Mouse (Mus musculus) spleen, adult 2 months (tissue): ENCODE measurements around the gene Spin1. TPM values are rescaled to one million over a fixed set of nuclear protein-coding genes. Genes with fewer than 3 reads are reported as not detected.
"Not testable (repeated sequence)": the region's sequence is repeated elsewhere in the genome, so short reads cannot be mapped to it uniquely, and the experiment has no call there.

Experiments used
- DNase-seq, 2 experiments: peaks; one replicate each; pipeline versions ENCODE4 v3.0.0 to v3.0.0-alpha.2; 2012 to 2021; ENCODE audit warnings: low spot score in 2 of 2, low read depth in 1 of 2
- H3K27ac ChIP-seq: fragments of 200-500 bp; 2 replicates; pipeline ENCODE4 v1.5.1; 2012; ENCODE audit warnings: low read length, inconsistent platforms; ENCODE audit not compliant: insufficient read depth
- H3K27me3 ChIP-seq: fragments of 200-500 bp; 2 replicates; pipeline ENCODE4 v1.6.1; 2012; ENCODE audit warnings: mild to moderate bottlenecking, moderate library complexity, low read length, inconsistent platforms; ENCODE audit not compliant: control insufficient read depth, insufficient read depth
- H3K36me3 ChIP-seq: fragments of 200-500 bp; 2 replicates; pipeline ENCODE4 v1.6.1; 2012; ENCODE audit warnings: mild to moderate bottlenecking, low read length, inconsistent platforms; ENCODE audit not compliant: control insufficient read depth, insufficient read depth
- H3K4me1 ChIP-seq: fragments of 200-500 bp; 2 replicates; pipeline ENCODE4 v1.6.1; 2011; ENCODE audit warnings: inconsistent platforms; ENCODE audit not compliant: control insufficient read depth, insufficient read depth, insufficient read length
- H3K4me3 ChIP-seq: fragments of 200-500 bp; 2 replicates; pipeline ENCODE4 v1.5.1; 2011; ENCODE audit warnings: mild to moderate bottlenecking, inconsistent platforms; ENCODE audit not compliant: insufficient read depth, insufficient read length; ENCODE audit errors: extremely low read depth
- CTCF ChIP-seq: fragments of 200-500 bp; IDR thresholded peaks from 2 replicates; pipeline ENCODE4 v1.5.1; 2011; ENCODE audit warnings: mild to moderate bottlenecking, inconsistent platforms; ENCODE audit not compliant: insufficient read depth, insufficient read length, insufficient replicate concordance; ENCODE audit errors: extremely low read depth
- POLR2A ChIP-seq: fragments of 200-500 bp; IDR thresholded peaks from 2 replicates; pipeline ENCODE4 v1.6.1; 2011; ENCODE audit warnings: low read depth, low read length, inconsistent platforms
- WGBS: fragments of 180-500 bp; shearing (Covaris S2); methylation state at CpG from one replicate; pipeline ENCODE4 v1.1.7; 2018; 5-methylcytosine and 5-hydroxymethylcytosine counted together
- polyA plus RNA-seq: library from polyadenylated mRNA; depleted of rRNA; stranded (reverse); fragments of >200 nt; gene quantifications from 2 replicates; pipeline ENCODE4 v1.2.3, GENCODE M21; 2012

The Spin1 gene
- polyA plus RNA-seq, 1 experiment: 12.2 TPM

GRCm38 (mm10) chr13:51103861-51104650 lies 3.4 kb downstream of the Spin1 start:
- no peak overlapping the region for H3K4me3 ChIP-seq
- H3K27me3 ChIP-seq: no peaks in the 10 kb centered on the region
- WGBS: 90% methylated on average over 9 of the region's 9 CpGs
- DNase-seq: no peak
- H3K36me3 ChIP-seq: no peaks in the 10 kb centered on the region
- no peak overlapping the region for H3K27ac ChIP-seq
- H3K4me1 ChIP-seq: peaks cover 4% of the 10 kb centered on the region
- TF ChIP-seq CTCF (no peak), POLR2A (no peak)

DNA sequence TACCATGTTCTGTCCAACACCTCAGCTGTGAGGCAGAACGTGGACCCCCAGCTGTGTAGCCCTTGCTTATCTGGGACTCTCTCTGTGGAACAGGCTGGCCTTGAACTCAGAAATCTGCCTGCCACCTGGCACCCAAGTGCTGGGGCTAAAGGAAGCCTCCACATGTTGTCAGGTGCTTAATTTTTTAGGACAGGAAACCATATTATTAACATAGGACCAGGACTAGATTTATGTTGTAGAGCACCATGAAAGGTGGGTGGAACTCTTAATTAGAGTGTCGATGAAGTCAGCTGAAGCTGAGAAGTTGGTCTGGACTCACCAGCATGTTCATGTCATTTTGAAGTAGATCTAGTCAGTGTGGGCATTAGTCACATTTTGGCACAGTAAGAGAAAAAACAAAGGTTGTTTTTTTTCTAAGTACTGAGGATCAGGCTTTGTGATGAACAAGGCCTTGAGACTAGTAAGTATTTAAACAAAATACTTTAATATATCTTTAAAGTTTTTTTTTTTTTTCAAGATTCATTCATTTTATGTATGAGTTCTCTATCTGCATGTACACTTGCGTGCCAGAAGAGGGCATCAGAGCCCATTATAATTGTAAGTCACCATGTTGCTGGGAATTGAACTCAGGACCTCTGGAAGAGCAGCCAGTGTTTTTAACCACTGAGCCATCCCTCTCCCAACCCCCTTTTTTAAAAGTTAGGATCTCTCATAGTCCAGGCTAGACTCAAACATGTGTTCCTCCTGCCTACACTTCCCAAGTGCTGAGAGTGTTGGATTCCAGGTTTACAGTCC lies 5.4 kb downstream of the Spin1 start:
- no peak for TF ChIP-seq POLR2A
- TF ChIP-seq CTCF: peak; percentile 3; the same call in 1 of the 2 replicates
- Histone ChIP-seq H3K36me3 (no peaks in the 10 kb centered on the region), H3K4me3 (no peak overlapping the region), H3K27me3 (no peaks in the 10 kb centered on the region), H3K4me1 (peaks cover 9% of the 10 kb centered on the region), H3K27ac (peak overlapping the region; percentile 32; the same call in 1 of the 2 replicates)
- DNase-seq: no peak
- 88% methylated on average over 3 of the region's 3 CpGs for WGBS

- peak; percentile 50 to 64 for DNase-seq
- H3K4me3 ChIP-seq: no peak overlapping the region
- 39% methylated on average over 4 of the region's 4 CpGs for WGBS
- no peaks in the 10 kb centered on the region for H3K36me3 ChIP-seq
- peak overlapping the region; percentile 65; the same call in 1 of the 2 replicates for H3K27ac ChIP-seq
- peaks cover 9% of the 10 kb centered on the region for H3K4me1 ChIP-seq
- TF ChIP-seq POLR2A (no peak), CTCF (no peak)
- H3K27me3 ChIP-seq: no peaks in the 10 kb centered on the region
These were observed 6.1 kb downstream of the Spin1 start for GRCm38 (mm10) chr13:51106816-51107215.

GRCm38 (mm10) chr13:51109517-51109916 lies 8.8 kb downstream of the Spin1 start:
- no peak overlapping the region for H3K4me3 ChIP-seq
- H3K4me1 ChIP-seq: peaks cover 12% of the 10 kb centered on the region
- TF ChIP-seq CTCF (no peak), POLR2A (no peak)
- no peak for DNase-seq
- 87% methylated on average over 2 of the region's 2 CpGs for WGBS
- no peaks in the 10 kb centered on the region for H3K27me3 ChIP-seq
- H3K36me3 ChIP-seq: no peaks in the 10 kb centered on the region
- no peak overlapping the region for H3K27ac ChIP-seq

- not testable (repeated sequence) for H3K36me3 ChIP-seq, DNase-seq, H3K27ac ChIP-seq, H3K4me3 ChIP-seq, H3K27me3 ChIP-seq
- 84% methylated on average over 4 of the region's 4 CpGs for WGBS
- peaks cover 17% of the 10 kb centered on the region; the same call in 1 of the 2 replicates for H3K4me1 ChIP-seq
These were observed 13.7 kb downstream of the Spin1 start for GRCm38 (mm10) chr13:51114398-51114797.

DNA sequence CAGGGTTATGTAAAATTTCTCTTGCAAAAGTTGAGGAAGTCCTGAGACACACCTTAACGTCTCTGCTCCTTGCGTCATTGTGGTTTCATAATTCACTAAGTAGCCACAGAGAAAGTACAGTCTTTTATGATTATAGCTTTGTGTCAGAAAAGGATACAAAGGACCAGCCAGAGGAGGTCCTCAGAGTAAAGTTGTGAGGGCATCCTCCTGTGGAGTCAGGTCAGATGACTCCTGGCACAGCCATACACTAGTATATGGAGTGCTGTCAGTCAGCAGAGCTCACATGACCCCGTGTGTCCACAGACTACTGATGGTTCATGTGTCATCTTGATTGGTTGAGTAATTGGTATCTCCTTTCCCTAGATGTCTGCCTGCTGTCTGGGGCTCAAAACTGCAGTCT lies 15.1 kb downstream of the Spin1 start:
- H3K4me1 ChIP-seq: peaks cover 15% of the 10 kb centered on the region; the same call in 1 of the 2 replicates
- peak overlapping the region; percentile 45 for H3K27ac ChIP-seq
- no peak overlapping the region for H3K4me3 ChIP-seq
- WGBS: 27% methylated on average over 3 of the region's 3 CpGs
- TF ChIP-seq CTCF: no peak
- TF ChIP-seq POLR2A: no peak
- H3K36me3 ChIP-seq: no peaks in the 10 kb centered on the region
- no peaks in the 10 kb centered on the region for H3K27me3 ChIP-seq
- peak in 1 of 2 experiments; percentile 66 for DNase-seq
